Mouse (Mus musculus) neutrophil, adult 5-6 weeks (primary cell): ENCODE results near the gene Rpl27a. TPM values are rescaled to one million over a fixed set of nuclear protein-coding genes. Genes with fewer than 3 reads are reported as not detected.

ENCODE experiments used
- ATAC-seq: fragments of 151-379, 151-347 bp; 2 replicates; pipeline ENCODE4 v1.8.0; 2017; ENCODE audit warnings: mild to moderate bottlenecking, moderate TSS enrichment; ENCODE audit not compliant: insufficient number of reproducible peaks, poor library complexity, low FRiP score, severe bottlenecking; ENCODE audit errors: extremely low read depth
- total RNA-seq: library from RNA; stranded (forward); fragments of 200-1000 nt; gene quantifications from 2 replicates; pipeline ENCODE4 v1.2.3, GENCODE M21; 2017

The Rpl27a gene
- total RNA-seq = 374 and 565 TPM in 2 replicates

- ATAC-seq = peak; percentile 94
Measured at GRCm38 (mm10) chr7:109518838-109519696, at the start of gene Rpl27a. Rpl27a (plus strand) TSS chr7:109519147.

GRCm38 (mm10) chr7:109470700-109471099 lies 48.2 kb upstream of the Rpl27a start:
- ATAC-seq = no peak

GRCm38 (mm10) chr7:109477926-109478325 lies 41.0 kb upstream of the Rpl27a start:
- ATAC-seq = no peak

GRCm38 (mm10) chr7:109480765-109481197 lies 38.2 kb upstream of the Rpl27a start:
- no peak for ATAC-seq

GRCm38 (mm10) chr7:109484221-109484620 lies 34.7 kb upstream of the Rpl27a start:
- ATAC-seq = no peak

GRCm38 (mm10) chr7:109492616-109493318 lies 26.2 kb upstream of the Rpl27a start:
- ATAC-seq = no peak

GRCm38 (mm10) chr7:109493319-109494316 lies 25.3 kb upstream of the Rpl27a start:
- 0 out of 2 replicates have a peak, but pooled peaks have one; percentile 6 for ATAC-seq

GRCm38 (mm10) chr7:109497507-109497906 lies 21.4 kb upstream of the Rpl27a start:
- no peak for ATAC-seq

GRCm38 (mm10) chr7:109507119-109507518 lies 11.8 kb upstream of the Rpl27a start:
- no peak for ATAC-seq

GRCm38 (mm10) chr7:109507572-109507971 lies 11.4 kb upstream of the Rpl27a start:
- ATAC-seq = no peak

GRCm38 (mm10) chr7:109508034-109508433 lies 10.9 kb upstream of the Rpl27a start, which contains the start of gene Trim66:
Trim66 (minus strand) TSS chr7:109508134.
- no peak for ATAC-seq

- no peak for ATAC-seq
Measured at GRCm38 (mm10) chr7:109510799-109511198, 8.1 kb upstream of the Rpl27a start.

- no peak for ATAC-seq
Measured at GRCm38 (mm10) chr7:109511838-109512237, 7.1 kb upstream of the Rpl27a start.

- no peak for ATAC-seq
Measured at GRCm38 (mm10) chr7:109516500-109516899, 2.4 kb upstream of the Rpl27a start.

GRCm38 (mm10) chr7:109518036-109518681 lies 788 bp upstream of the Rpl27a start:
- no peak for ATAC-seq

GRCm38 (mm10) chr7:109519936-109520335 lies 989 bp downstream of the Rpl27a start:
- no peak for ATAC-seq

GRCm38 (mm10) chr7:109522084-109522483 lies 3.1 kb downstream of the Rpl27a start:
- ATAC-seq = no peak

- no peak for ATAC-seq
Measured at GRCm38 (mm10) chr7:109523304-109523703, 4.4 kb downstream of the Rpl27a start.
